Mouse (Mus musculus): ENCODE data around the gene Klhl12. TPM values are rescaled to one million over a fixed set of nuclear protein-coding genes. Genes with fewer than 3 reads are reported as not detected.
"Not testable (repeated sequence)": the region's sequence is repeated elsewhere in the genome, so short reads cannot be mapped to it uniquely, and the experiment has no call there.

Klhl12 gene
- polyA plus RNA-seq, 1 experiment from 2014 or later = 44.5 TPM

DNA sequence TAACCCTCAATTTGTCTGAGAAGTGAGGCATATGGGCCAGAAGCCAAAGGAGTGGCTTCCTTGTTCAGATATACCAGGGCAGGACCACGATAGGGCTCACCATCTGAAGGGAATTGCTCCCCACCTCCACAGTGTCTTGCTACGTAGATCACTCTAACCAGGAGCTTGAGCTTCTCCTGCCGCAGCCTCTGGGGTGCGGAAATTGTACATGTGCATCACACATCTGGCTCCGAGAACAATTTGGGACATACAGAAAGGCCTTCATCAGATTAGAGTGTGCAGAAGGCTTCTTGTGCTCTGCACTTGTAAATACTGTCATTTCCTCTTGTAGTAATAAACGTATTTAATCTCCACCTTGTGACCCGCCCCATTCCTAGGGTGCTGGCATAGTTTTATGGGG is 65.8 kb downstream of the Klhl12 start:
- H3K4me3 ChIP-seq (ENCODE audit: low read depth, low read length) = no peak overlapping the region
- no peaks in the 10 kb centered on the region for H3K36me3 ChIP-seq (ENCODE audit: control insufficient read depth, insufficient read depth, low read length)
- H3K4me2 ChIP-seq = no peak overlapping the region
- peaks cover 19% of the 10 kb centered on the region for H3K4me1 ChIP-seq (replicated peaks; ENCODE audit: control insufficient read depth, insufficient read depth, low read length)
- no peaks in the 10 kb centered on the region for H3K9me3 ChIP-seq (ENCODE audit: control insufficient read depth, low read length)
- WGBS = 63% methylated on average over 7 of the region's 7 CpGs
- H3K27me3 ChIP-seq (replicated peaks; ENCODE audit: control insufficient read depth, insufficient read depth, low read length) = no peaks in the 10 kb centered on the region
- ATAC-seq (replicated peaks; ENCODE audit: low FRiP score) (no peak), DNase-seq (ENCODE audit: low spot score) (no peak)
- H3K9ac ChIP-seq (ENCODE audit: low read depth, low read length) = no peak overlapping the region
- H3K27ac ChIP-seq (ENCODE audit: low read depth, low read length) = peak overlapping the region; percentile 57; the same call in 1 of the 2 replicates

DNA sequence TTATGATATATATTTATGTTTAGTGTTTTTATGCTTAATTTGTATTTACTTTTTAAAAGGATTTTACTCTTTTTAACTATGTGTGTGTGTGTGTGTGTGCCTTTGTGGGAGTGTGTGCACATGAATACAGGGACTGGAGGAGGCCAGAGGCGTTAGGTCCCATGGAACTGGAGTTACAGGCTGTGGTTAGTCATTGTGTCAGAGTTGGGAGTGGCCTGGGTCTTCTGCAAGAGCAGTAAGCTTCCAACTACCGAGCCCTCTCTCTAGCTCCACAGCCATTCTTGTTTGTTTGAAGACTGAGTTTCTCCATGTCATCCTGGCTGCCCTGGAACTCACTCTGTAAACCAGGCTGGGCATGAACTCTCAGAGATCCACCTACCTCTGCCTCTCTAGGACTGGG is 67.0 kb downstream of the Klhl12 start:
- WGBS = 31% methylated on average over 2 of the region's 2 CpGs
- no peak overlapping the region for H3K4me3 ChIP-seq (ENCODE audit: low read depth, low read length)
- no peaks in the 10 kb centered on the region for H3K27me3 ChIP-seq (replicated peaks; ENCODE audit: control insufficient read depth, insufficient read depth, low read length)
- ATAC-seq (replicated peaks; ENCODE audit: low FRiP score) (no peak), DNase-seq (ENCODE audit: low spot score) (no peak)
- H3K4me1 ChIP-seq (replicated peaks; ENCODE audit: control insufficient read depth, insufficient read depth, low read length) = peaks cover 27% of the 10 kb centered on the region
- no peak overlapping the region for H3K27ac ChIP-seq (ENCODE audit: low read depth, low read length)
- no peak overlapping the region for H3K4me2 ChIP-seq
- no peak overlapping the region for H3K9ac ChIP-seq (ENCODE audit: low read depth, low read length)
- H3K9me3 ChIP-seq (ENCODE audit: control insufficient read depth, low read length) = no peaks in the 10 kb centered on the region
- no peaks in the 10 kb centered on the region for H3K36me3 ChIP-seq (ENCODE audit: control insufficient read depth, insufficient read depth, low read length)

DNA sequence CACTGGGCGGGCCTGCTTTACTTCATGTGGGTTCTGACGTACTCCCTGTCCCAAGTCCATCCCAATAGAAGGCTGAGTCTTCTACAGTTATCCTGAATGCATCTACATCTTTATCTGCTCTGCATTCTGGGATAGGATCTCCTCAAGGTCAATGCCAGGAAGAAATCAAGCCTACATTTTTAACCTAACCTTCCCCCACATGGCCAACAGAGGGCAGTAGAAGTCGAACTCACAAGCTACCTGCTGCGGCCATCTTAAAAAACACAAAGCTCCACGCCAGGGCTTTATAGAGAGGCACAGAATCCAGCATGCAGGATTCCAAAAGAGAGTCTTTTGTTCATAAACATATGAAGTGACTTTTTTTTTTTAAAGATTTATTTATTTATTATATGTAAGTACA is 69.1 kb downstream of the Klhl12 start:
- 67% methylated on average over 5 of the region's 5 CpGs for WGBS
- no peaks in the 10 kb centered on the region for H3K27me3 ChIP-seq (replicated peaks; ENCODE audit: control insufficient read depth, insufficient read depth, low read length)
- no peak overlapping the region for H3K4me3 ChIP-seq (ENCODE audit: low read depth, low read length)
- H3K4me2 ChIP-seq = no peak overlapping the region
- DNase-seq (ENCODE audit: low spot score) = no peak
- H3K4me1 ChIP-seq (replicated peaks; ENCODE audit: control insufficient read depth, insufficient read depth, low read length) = peaks cover 29% of the 10 kb centered on the region
- H3K9me3 ChIP-seq (ENCODE audit: control insufficient read depth, low read length) = no peaks in the 10 kb centered on the region
- no peaks in the 10 kb centered on the region for H3K36me3 ChIP-seq (ENCODE audit: control insufficient read depth, insufficient read depth, low read length)
- H3K9ac ChIP-seq (ENCODE audit: low read depth, low read length) = no peak overlapping the region
- no peak overlapping the region for H3K27ac ChIP-seq (ENCODE audit: low read depth, low read length)
- no peak for ATAC-seq (replicated peaks; ENCODE audit: low FRiP score)

DNA sequence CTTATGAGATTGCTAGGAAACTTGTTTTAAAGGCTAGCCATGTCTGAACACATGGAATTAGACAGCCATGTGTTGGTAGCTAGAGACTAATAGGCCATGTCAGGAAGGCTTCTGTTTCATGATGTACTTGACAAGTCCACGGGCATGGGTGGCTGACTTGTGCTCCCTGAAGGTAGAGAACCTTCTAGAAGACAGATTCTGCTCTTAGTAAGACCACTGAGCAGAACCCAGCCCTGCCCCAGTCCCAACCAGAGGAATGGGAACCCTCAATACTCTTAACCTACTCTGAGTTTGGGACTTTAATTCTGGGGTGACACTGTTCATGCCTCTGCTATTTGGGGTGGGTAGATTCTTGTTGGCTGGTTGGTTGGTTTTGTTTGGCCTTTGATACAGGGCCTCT is 69.7 kb downstream of the Klhl12 start:
- Histone ChIP-seq H3K4me1 (replicated peaks; ENCODE audit: control insufficient read depth, insufficient read depth, low read length) (peaks cover 29% of the 10 kb centered on the region), H3K4me2 (no peak overlapping the region), H3K9me3 (ENCODE audit: control insufficient read depth, low read length) (no peaks in the 10 kb centered on the region), H3K36me3 (ENCODE audit: control insufficient read depth, insufficient read depth, low read length) (no peaks in the 10 kb centered on the region), H3K9ac (ENCODE audit: low read depth, low read length) (no peak overlapping the region), H3K27me3 (replicated peaks; ENCODE audit: control insufficient read depth, insufficient read depth, low read length) (no peaks in the 10 kb centered on the region), H3K4me3 (ENCODE audit: low read depth, low read length) (no peak overlapping the region), H3K27ac (ENCODE audit: low read depth, low read length) (no peak overlapping the region)
- ATAC-seq (replicated peaks; ENCODE audit: low FRiP score) (no peak), DNase-seq (ENCODE audit: low spot score) (no peak)
- 77% methylated on average over 1 of the region's 1 CpGs for WGBS

DNA sequence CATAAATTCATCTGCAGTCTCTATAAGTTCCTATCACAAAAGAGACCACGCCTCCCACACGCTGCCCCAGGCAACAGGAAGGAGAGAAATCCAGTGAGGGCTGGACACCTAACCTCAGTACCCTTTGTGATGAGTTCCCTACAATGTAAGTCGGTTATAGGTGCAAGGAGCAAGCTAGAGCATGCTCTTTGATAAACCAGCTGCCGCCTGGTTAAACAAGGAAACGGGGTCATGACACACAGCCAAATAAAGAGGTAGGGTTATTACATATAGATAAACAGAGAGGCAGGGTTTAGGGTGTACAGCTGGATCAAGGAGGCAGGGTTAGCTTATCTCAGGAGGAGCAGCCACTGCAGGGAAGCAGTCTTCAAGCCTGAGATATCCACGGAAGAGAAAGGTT is 71.4 kb downstream of the Klhl12 start:
- H3K4me1 ChIP-seq (replicated peaks; ENCODE audit: control insufficient read depth, insufficient read depth, low read length) = peaks cover 23% of the 10 kb centered on the region
- H3K36me3 ChIP-seq (ENCODE audit: control insufficient read depth, insufficient read depth, low read length) = no peaks in the 10 kb centered on the region
- H3K9ac ChIP-seq (ENCODE audit: low read depth, low read length) = peak overlapping the region; percentile 41; the same call in 1 of the 2 replicates
- DNase-seq (ENCODE audit: low spot score) (no peak), ATAC-seq (replicated peaks; ENCODE audit: low FRiP score) (peak; percentile 98)
- no peaks in the 10 kb centered on the region for H3K9me3 ChIP-seq (ENCODE audit: control insufficient read depth, low read length)
- H3K27ac ChIP-seq (ENCODE audit: low read depth, low read length) = peak overlapping the region; percentile 78
- H3K4me3 ChIP-seq (ENCODE audit: low read depth, low read length) = no peak overlapping the region; the same call in 1 of the 2 replicates
- peak overlapping the region; percentile 52 for H3K4me2 ChIP-seq
- H3K27me3 ChIP-seq (replicated peaks; ENCODE audit: control insufficient read depth, insufficient read depth, low read length) = no peaks in the 10 kb centered on the region
- 35% methylated on average over 6 of the region's 6 CpGs for WGBS

DNA sequence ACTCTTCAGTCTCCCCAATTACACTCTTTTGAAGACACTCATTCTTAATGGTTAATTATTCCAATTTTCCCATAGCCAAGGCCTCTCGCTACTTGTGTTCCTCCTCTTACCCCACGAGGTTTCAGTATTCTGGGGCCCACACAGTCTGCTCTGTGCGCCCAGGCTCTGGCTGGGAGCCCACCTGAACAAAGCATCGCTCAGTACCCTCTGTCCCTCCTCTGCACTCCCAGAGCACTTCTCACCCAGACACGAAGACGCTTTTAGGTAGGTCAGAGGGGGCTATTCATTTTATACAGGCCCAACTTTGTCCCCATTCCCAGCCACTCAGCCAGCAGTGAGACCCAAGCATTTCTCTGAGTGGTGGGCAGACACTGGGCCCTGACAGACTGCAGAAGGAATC is 75.3 kb downstream of the Klhl12 start:
- 79% methylated on average over 6 of the region's 6 CpGs for WGBS
- H3K27ac ChIP-seq (ENCODE audit: low read depth, low read length) = peak overlapping the region; percentile 50
- no peaks in the 10 kb centered on the region for H3K36me3 ChIP-seq (ENCODE audit: control insufficient read depth, insufficient read depth, low read length)
- ATAC-seq (replicated peaks; ENCODE audit: low FRiP score) (no peak), DNase-seq (ENCODE audit: low spot score) (no peak)
- no peaks in the 10 kb centered on the region for H3K27me3 ChIP-seq (replicated peaks; ENCODE audit: control insufficient read depth, insufficient read depth, low read length)
- H3K4me1 ChIP-seq (replicated peaks; ENCODE audit: control insufficient read depth, insufficient read depth, low read length) = peaks cover 23% of the 10 kb centered on the region
- no peaks in the 10 kb centered on the region for H3K9me3 ChIP-seq (ENCODE audit: control insufficient read depth, low read length)
- no peak overlapping the region for H3K9ac ChIP-seq (ENCODE audit: low read depth, low read length)
- no peak overlapping the region for H3K4me3 ChIP-seq (ENCODE audit: low read depth, low read length)
- H3K4me2 ChIP-seq = no peak overlapping the region

DNA sequence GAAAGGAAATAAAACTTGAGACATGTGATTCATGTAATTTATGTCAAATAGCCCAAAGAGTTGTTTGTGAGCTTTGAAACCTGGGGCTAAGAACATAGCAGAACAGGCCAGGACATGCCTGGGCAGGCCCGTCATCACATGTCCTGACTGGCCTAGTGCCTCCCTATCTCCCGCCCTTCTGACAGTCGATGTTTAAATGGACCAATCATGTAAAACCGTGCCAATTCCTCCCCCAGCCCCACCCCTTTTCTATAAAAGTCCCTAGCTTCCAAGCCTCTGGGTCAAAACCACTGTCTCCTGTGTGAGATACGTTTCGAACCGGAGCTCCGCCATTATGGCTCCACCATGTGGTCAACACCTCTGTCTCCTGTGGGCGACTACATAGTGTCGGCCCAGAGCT is 78.4 kb downstream of the Klhl12 start:
- ATAC-seq (replicated peaks; ENCODE audit: low FRiP score); H3K9ac ChIP-seq (ENCODE audit: low read depth, low read length); H3K27ac ChIP-seq (ENCODE audit: low read depth, low read length); H3K4me1 ChIP-seq (replicated peaks; ENCODE audit: control insufficient read depth, insufficient read depth, low read length); DNase-seq (ENCODE audit: low spot score); H3K36me3 ChIP-seq (ENCODE audit: control insufficient read depth, insufficient read depth, low read length); H3K9me3 ChIP-seq (ENCODE audit: control insufficient read depth, low read length); H3K4me3 ChIP-seq (ENCODE audit: low read depth, low read length); H3K4me2 ChIP-seq; H3K27me3 ChIP-seq (replicated peaks; ENCODE audit: control insufficient read depth, insufficient read depth, low read length): not testable (repeated sequence)
- WGBS = 89% methylated on average over 10 of the region's 10 CpGs

DNA sequence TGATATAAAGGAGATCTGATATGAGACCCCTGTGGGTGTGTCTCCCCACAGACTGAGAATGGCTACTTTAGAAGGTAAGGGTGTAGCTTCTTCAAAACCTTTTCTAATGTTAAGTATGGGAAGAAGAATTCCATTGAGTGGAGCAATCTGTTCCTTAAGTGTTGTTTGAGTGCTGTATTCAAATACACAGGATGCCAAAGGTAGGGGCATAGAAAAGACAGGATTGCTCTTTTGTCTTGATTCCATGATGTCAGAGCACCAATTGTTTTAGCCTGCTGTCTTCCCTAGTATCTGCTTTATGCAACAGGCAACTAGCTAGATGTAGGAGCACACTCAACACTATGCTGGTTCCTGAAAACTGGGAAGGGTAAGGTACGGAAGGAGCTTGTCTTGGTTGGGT is 79.7 kb downstream of the Klhl12 start:
- H3K4me2 ChIP-seq = no peak overlapping the region
- H3K4me1 ChIP-seq (replicated peaks; ENCODE audit: control insufficient read depth, insufficient read depth, low read length) = peaks cover 6% of the 10 kb centered on the region; the same call in 1 of the 2 replicates
- DNase-seq (ENCODE audit: low spot score) (no peak), ATAC-seq (replicated peaks; ENCODE audit: low FRiP score) (no peak)
- H3K27ac ChIP-seq (ENCODE audit: low read depth, low read length) = no peak overlapping the region
- no peaks in the 10 kb centered on the region for H3K36me3 ChIP-seq (ENCODE audit: control insufficient read depth, insufficient read depth, low read length)
- no peaks in the 10 kb centered on the region for H3K9me3 ChIP-seq (ENCODE audit: control insufficient read depth, low read length)
- no peaks in the 10 kb centered on the region for H3K27me3 ChIP-seq (replicated peaks; ENCODE audit: control insufficient read depth, insufficient read depth, low read length)
- no peak overlapping the region for H3K4me3 ChIP-seq (ENCODE audit: low read depth, low read length)
- WGBS = 89% methylated on average over 1 of the region's 1 CpGs
- H3K9ac ChIP-seq (ENCODE audit: low read depth, low read length) = no peak overlapping the region

DNA sequence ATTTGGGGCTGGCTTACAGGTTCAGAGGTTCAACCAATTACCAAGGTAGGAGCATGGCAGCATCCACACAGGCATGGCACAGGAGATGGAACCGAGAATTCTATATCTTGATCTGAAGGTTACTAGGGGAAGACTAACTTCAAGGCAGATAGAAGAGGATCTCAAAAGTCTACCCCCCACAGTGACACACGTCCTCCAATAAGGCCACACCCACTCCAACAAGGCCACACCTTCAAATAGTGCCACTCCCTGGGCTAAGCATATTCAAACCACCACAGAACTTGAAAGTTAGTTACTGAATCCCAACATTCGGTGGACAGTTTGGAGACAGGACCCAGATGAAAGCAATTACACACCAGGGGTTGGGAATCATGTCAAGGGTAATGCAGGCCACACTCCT is 80.2 kb downstream of the Klhl12 start:
- no peak overlapping the region for H3K9ac ChIP-seq (ENCODE audit: low read depth, low read length)
- no peaks in the 10 kb centered on the region for H3K36me3 ChIP-seq (ENCODE audit: control insufficient read depth, insufficient read depth, low read length)
- WGBS = 55% methylated on average over 3 of the region's 3 CpGs
- H3K27ac ChIP-seq (ENCODE audit: low read depth, low read length) = no peak overlapping the region
- DNase-seq (ENCODE audit: low spot score) (no peak), ATAC-seq (replicated peaks; ENCODE audit: low FRiP score) (no peak)
- no peak overlapping the region for H3K4me2 ChIP-seq
- no peak overlapping the region for H3K4me3 ChIP-seq (ENCODE audit: low read depth, low read length)
- H3K4me1 ChIP-seq (replicated peaks; ENCODE audit: control insufficient read depth, insufficient read depth, low read length) = peaks cover 1% of the 10 kb centered on the region; the same call in 1 of the 2 replicates
- no peaks in the 10 kb centered on the region for H3K9me3 ChIP-seq (ENCODE audit: control insufficient read depth, low read length)
- H3K27me3 ChIP-seq (replicated peaks; ENCODE audit: control insufficient read depth, insufficient read depth, low read length) = no peaks in the 10 kb centered on the region
